ENCODE assay signal across 12 mouse cellular contexts in genomic region chr4:107138948-107139835, GRCm38 (mm10). TPM values are rescaled to one million over a fixed set of nuclear protein-coding genes. Genes with fewer than 3 reads are reported as not detected.
DNase-seq lines count a peak whose midpoint lies in the region; ATAC-seq and TF ChIP-seq lines count a peak whose summit lies in the region.
"Had no signal": no experiment of that assay in that cellular context is flagged by ENCODE, and none has a peak within 500 bp of the region (broad histone marks: within the 10 kb centered on the region; RNA-seq: fewer than 3 reads in every experiment).

No protein-coding gene starts in this region.

- H3K27me3 ChIP-seq in hindbrain, embryonic 10.5 days (ENCODE audit: insufficient read depth, poor library complexity, severe bottlenecking), result peaks cover 25% of the 10 kb centered on the region; the same call in 1 of the 2 replicates
- no peaks in the 10 kb centered on the region for H3K27me3 ChIP-seq in midbrain, embryonic 13.5 days

- intact Hi-C loops in gastrocnemius, adult 2 months (cut with DNase I), result no loop called here

- no peak overlapping the region for H3K27ac ChIP-seq in gastrocnemius, adult 2 months
- peak overlapping the region; percentile 15; the same call in 1 of the 2 replicates for H3K27ac ChIP-seq in bone marrow macrophage, adult 2 months (ENCODE audit: insufficient read depth, low read depth, low read length)
- H3K27ac ChIP-seq in hindbrain, embryonic 10.5 days, result peak overlapping the region; percentile 5
- H3K27ac ChIP-seq in midbrain, embryonic 13.5 days, result peak overlapping the region; percentile 86

- no peak for TF ChIP-seq CTCF in gastrocnemius, adult 2 months (IDR thresholded peaks at IDR 0.05)
- no peak for TF ChIP-seq CTCF in bone marrow macrophage, adult 2 months (IDR thresholded peaks at IDR 0.05; ENCODE audit: low read depth, low read length)

- peak overlapping the region; percentile 29; the same call in 1 of the 2 replicates for H3K9ac ChIP-seq in midbrain, embryonic 13.5 days (replicated peaks)

- H3K9me3 ChIP-seq in hindbrain, embryonic 10.5 days, result no peaks in the 10 kb centered on the region
- no peaks in the 10 kb centered on the region for H3K9me3 ChIP-seq in midbrain, embryonic 13.5 days

- DNase-seq in gastrocnemius, adult 2 months, result peak; percentile 12
- no peak for DNase-seq in gastrocnemius, postnatal 10 days
- no peak for DNase-seq in hindbrain, embryonic 10.5 days (ENCODE audit: low spot score)
- DNase-seq in urinary bladder, postnatal 25 days (ENCODE audit: low spot score), result no peak
- no peak for DNase-seq in urinary bladder, postnatal 10 days (ENCODE audit: low spot score)
- no peak for DNase-seq in thymus, adult 18-20 months
- DNase-seq: cerebellum, adult 9-10 months; thymus, postnatal 36 days had no signal

- H3K4me1 ChIP-seq in bone marrow macrophage, adult 2 months (ENCODE audit: control insufficient read depth, insufficient read depth, low read length), result peaks cover 16% of the 10 kb centered on the region
- H3K4me1 ChIP-seq in hindbrain, embryonic 10.5 days (replicated peaks), result peaks cover 65% of the 10 kb centered on the region
- H3K4me1 ChIP-seq in midbrain, embryonic 13.5 days (replicated peaks), result peaks cover 65% of the 10 kb centered on the region

- peak; percentile 76 for ATAC-seq in midbrain, embryonic 13.5 days

- no peak for TF ChIP-seq POLR2A in bone marrow macrophage, adult 2 months (IDR thresholded peaks at IDR 0.05; ENCODE audit: borderline replicate concordance, low read depth, low read length)

- H3K36me3 ChIP-seq in hindbrain, embryonic 10.5 days, result peaks cover 21% of the 10 kb centered on the region
- no peaks in the 10 kb centered on the region for H3K36me3 ChIP-seq in midbrain, embryonic 13.5 days

- no peak overlapping the region for H3K4me3 ChIP-seq in gastrocnemius, adult 2 months
- no peak overlapping the region for H3K4me3 ChIP-seq in bone marrow macrophage, adult 2 months (ENCODE audit: insufficient read depth, low read length)
- no peak overlapping the region for H3K4me3 ChIP-seq in hindbrain, embryonic 10.5 days
- no peak overlapping the region for H3K4me3 ChIP-seq in midbrain, embryonic 13.5 days (replicated peaks)

- peak overlapping the region; percentile 27 for H3K4me2 ChIP-seq in midbrain, embryonic 13.5 days (replicated peaks)

- WGBS in hindbrain, embryonic 10.5 days, result 37% methylated on average over 37 of the region's 37 CpGs
- WGBS in midbrain, embryonic 13.5 days, result 28% methylated on average over 37 of the region's 37 CpGs

RNA-seq across cellular contexts. Expression of gene Tmem59, which starts 39.0 kb away (rescaled TPM):
- total RNA-seq in gastrocnemius, adult 2 months (2021), result 10 to 100 TPM; 68.2 to 84.3 TPM
- total RNA-seq in gastrocnemius, postnatal 10 days (2021), result 100 to 1,000 TPM; 113 to 119 TPM
- polyA plus RNA-seq in bone marrow macrophage, adult 2 months (2012; ENCODE audit: insufficient read depth, insufficient read length, missing spikeins), result 293 and 296 TPM in 2 replicates
- polyA plus RNA-seq in hindbrain, embryonic 10.5 days (2016; fragmentation: Nextera tagmentation; extraction: Ambion mirVana), result 289 and 340 TPM in 2 replicates
- polyA plus RNA-seq in midbrain, embryonic 13.5 days (2015; fragmentation: Nextera tagmentation; extraction: Ambion mirVana), result 377 and 395 TPM in 2 replicates

RNA-seq across cellular contexts. Expression of gene Tceanc2, which starts 39.7 kb away (rescaled TPM):
- total RNA-seq in gastrocnemius, adult 2 months (2021), result 10 to 100 TPM; 12.6 to 13.2 TPM
- 10 to 100 TPM; 14.0 to 16.1 TPM for total RNA-seq in gastrocnemius, postnatal 10 days (2021)
- 27.9 and 34.4 TPM in 2 replicates for polyA plus RNA-seq in bone marrow macrophage, adult 2 months (2012; ENCODE audit: insufficient read depth, insufficient read length, missing spikeins)
- polyA plus RNA-seq in hindbrain, embryonic 10.5 days (2016; fragmentation: Nextera tagmentation; extraction: Ambion mirVana), result 23.1 and 30.2 TPM in 2 replicates
- 28.4 and 45.1 TPM in 2 replicates for polyA plus RNA-seq in midbrain, embryonic 13.5 days (2015; fragmentation: Nextera tagmentation; extraction: Ambion mirVana)

RNA-seq across cellular contexts. Expression of gene Cdcp2, which starts 42.5 kb away (rescaled TPM):
- not detected for total RNA-seq in gastrocnemius, adult 2 months (2021)
- total RNA-seq in gastrocnemius, postnatal 10 days (2021), result not detected
- not detected in 2 replicates for polyA plus RNA-seq in bone marrow macrophage, adult 2 months (2012; ENCODE audit: insufficient read depth, insufficient read length, missing spikeins)
- polyA plus RNA-seq in hindbrain, embryonic 10.5 days (2016; fragmentation: Nextera tagmentation; extraction: Ambion mirVana), result 0.30 TPM in 2 replicates
- not detected in 2 replicates for polyA plus RNA-seq in midbrain, embryonic 13.5 days (2015; fragmentation: Nextera tagmentation; extraction: Ambion mirVana)
- total RNA-seq: left cerebral cortex, postnatal 36 days; MEL had no signal
